Mouse (Mus musculus) embryonic facial prominence, embryonic 10.5 days (tissue): ENCODE data around the gene Me1. TPM values are rescaled to one million over a fixed set of nuclear protein-coding genes. Genes with fewer than 3 reads are reported as not detected.
A peak's percentile ranks its signal among the peaks of the same experiment; 100 is the strongest.

Source experiments
- DNase-seq: peaks from one replicate; pipeline ENCODE4 v3.0.0-alpha.2; 2017; ENCODE audit warnings: low spot score
- H3K27ac ChIP-seq: fragments of 300-500 bp; sonication (generic); replicated peaks from 2 replicates; pipeline ENCODE4 v1.5.1; 2016; ENCODE audit warnings: mild to moderate bottlenecking
- H3K27me3 ChIP-seq: fragments of 300-500 bp; sonication (generic); replicated peaks from 2 replicates; pipeline ENCODE4 v1.6.1; 2016; ENCODE audit warnings: low read depth, mild to moderate bottlenecking; ENCODE audit not compliant: poor library complexity, severe bottlenecking
- H3K36me3 ChIP-seq: fragments of 300-500 bp; sonication (generic); replicated peaks from 2 replicates; pipeline ENCODE4 v1.6.1; 2016; ENCODE audit warnings: mild to moderate bottlenecking, moderate library complexity
- H3K4me1 ChIP-seq: fragments of 300-500 bp; sonication (generic); 2 replicates; pipeline ENCODE4 v1.6.1; 2016
- H3K4me3 ChIP-seq: fragments of 300-500 bp; sonication (generic); 2 replicates; pipeline ENCODE4 v1.5.1; 2016; ENCODE audit warnings: mild to moderate bottlenecking, moderate library complexity
- H3K9me3 ChIP-seq: fragments of 300-500 bp; sonication (generic); 2 replicates; pipeline ENCODE4 v1.6.1; 2016; ENCODE audit warnings: mild to moderate bottlenecking
- WGBS: fragments of 180-500 bp; shearing (Covaris S2); methylation state at CpG from one replicate; pipeline ENCODE4 v1.1.7; 2016; 5-methylcytosine and 5-hydroxymethylcytosine counted together
- polyA plus RNA-seq: library from polyadenylated mRNA; unstranded; fragments of >200 nt; fragmentation: Nextera tagmentation; extraction: Ambion mirVana; gene quantifications from 2 replicates; pipeline ENCODE4 v1.2.1, GENCODE M21; 2016

Gene Me1
- polyA plus RNA-seq, 1 experiment from 2014 or later = 12.0 TPM

GRCm38 (mm10) chr9:86573616-86574303 lies 122.0 kb downstream of the Me1 start:
- Histone ChIP-seq H3K27me3 (no peaks in the 10 kb centered on the region), H3K27ac (no peak overlapping the region), H3K4me1 (peaks cover 20% of the 10 kb centered on the region), H3K4me3 (no peak overlapping the region), H3K36me3 (peaks cover 10% of the 10 kb centered on the region), H3K9me3 (no peaks in the 10 kb centered on the region)
- 84% methylated on average over 20 of the region's 20 CpGs for WGBS
- no peak for DNase-seq

- 9% methylated on average over 13 of the region's 13 CpGs for WGBS
- Histone ChIP-seq H3K4me3 (peak overlapping the region; percentile 80), H3K27ac (no peak overlapping the region), H3K4me1 (peaks cover 20% of the 10 kb centered on the region), H3K27me3 (no peaks in the 10 kb centered on the region), H3K36me3 (peaks cover 14% of the 10 kb centered on the region), H3K9me3 (no peaks in the 10 kb centered on the region)
- peak; percentile 84 for DNase-seq
Measured at GRCm38 (mm10) chr9:86572636-86573291, 123.0 kb downstream of the Me1 start.

- no peaks in the 10 kb centered on the region for H3K27me3 ChIP-seq
- peak overlapping the region; percentile 80 for H3K4me3 ChIP-seq
- DNase-seq = no peak
- no peaks in the 10 kb centered on the region for H3K9me3 ChIP-seq
- peaks cover 20% of the 10 kb centered on the region for H3K4me1 ChIP-seq
- H3K36me3 ChIP-seq = peaks cover 19% of the 10 kb centered on the region
- WGBS = under 1% methylated on average over 25 of the region's 25 CpGs
- H3K27ac ChIP-seq = peak overlapping the region; percentile 83; the same call in 1 of the 2 replicates
Measured at GRCm38 (mm10) chr9:86572196-86572595, 123.6 kb downstream of the Me1 start.

GRCm38 (mm10) chr9:86571540-86572135 lies 124.1 kb downstream of the Me1 start, which contains the start of the genes Pgm3 and Rwdd2a:
Pgm3 (minus strand) TSS chr9:86571842.
Rwdd2a (plus strand) TSS chr9:86571991.
- under 1% methylated on average over 59 of the region's 59 CpGs for WGBS
- peak within 1 kb of the TSS; percentile 83 for H3K27ac ChIP-seq

GRCm38 (mm10) chr9:86570946-86571345 lies 124.8 kb downstream of the Me1 start:
- Histone ChIP-seq H3K9me3 (no peaks in the 10 kb centered on the region), H3K4me3 (peak overlapping the region; percentile 80), H3K27me3 (no peaks in the 10 kb centered on the region), H3K4me1 (peaks cover 20% of the 10 kb centered on the region), H3K27ac (no peak overlapping the region), H3K36me3 (peaks cover 32% of the 10 kb centered on the region)
- WGBS = 21% methylated on average over 8 of the region's 8 CpGs
- DNase-seq = no peak

More at GRCm38 (mm10) chr9:86571540-86572135, 124.1 kb downstream of the Me1 start, which contains the start of the genes Pgm3 and Rwdd2a:
- Histone ChIP-seq H3K27me3 (no peaks in the 10 kb centered on the region), H3K4me3 (peak within 1 kb of the TSS; percentile 80), H3K4me1 (peaks cover 20% of the 10 kb centered on the region), H3K36me3 (peaks cover 25% of the 10 kb centered on the region), H3K9me3 (no peaks in the 10 kb centered on the region)
- DNase-seq = peak; percentile 97

GRCm38 (mm10) chr9:86570261-86570890 lies 125.4 kb downstream of the Me1 start:
- H3K27me3 ChIP-seq = no peaks in the 10 kb centered on the region
- no peak for DNase-seq
- no peaks in the 10 kb centered on the region for H3K9me3 ChIP-seq
- H3K36me3 ChIP-seq = peaks cover 37% of the 10 kb centered on the region
- H3K4me1 ChIP-seq = peaks cover 20% of the 10 kb centered on the region
- H3K27ac ChIP-seq = no peak overlapping the region
- 81% methylated on average over 10 of the region's 10 CpGs for WGBS
- H3K4me3 ChIP-seq = peak overlapping the region; percentile 80

- H3K4me1 ChIP-seq = peaks cover 20% of the 10 kb centered on the region
- peaks cover 47% of the 10 kb centered on the region for H3K36me3 ChIP-seq
- H3K27me3 ChIP-seq = no peaks in the 10 kb centered on the region
- H3K27ac ChIP-seq = no peak overlapping the region
- DNase-seq = no peak
- no peaks in the 10 kb centered on the region for H3K9me3 ChIP-seq
- no peak overlapping the region for H3K4me3 ChIP-seq
- 85% methylated on average over 3 of the region's 3 CpGs for WGBS
Measured at GRCm38 (mm10) chr9:86569314-86569910, 126.3 kb downstream of the Me1 start.

GRCm38 (mm10) chr9:86560543-86560942 lies 135.2 kb downstream of the Me1 start:
- H3K27ac ChIP-seq = no peak overlapping the region
- H3K27me3 ChIP-seq = no peaks in the 10 kb centered on the region
- H3K4me3 ChIP-seq = no peak overlapping the region
- H3K4me1 ChIP-seq = no peaks in the 10 kb centered on the region
- no peak for DNase-seq
- 90% methylated on average over 3 of the region's 3 CpGs for WGBS
- no peaks in the 10 kb centered on the region for H3K9me3 ChIP-seq
- peaks cover 95% of the 10 kb centered on the region for H3K36me3 ChIP-seq

GRCm38 (mm10) chr9:86554641-86555040 lies 141.1 kb downstream of the Me1 start:
- peaks cover 90% of the 10 kb centered on the region for H3K36me3 ChIP-seq
- no peak overlapping the region for H3K27ac ChIP-seq
- no peak for DNase-seq
- WGBS = 93% methylated on average over 4 of the region's 4 CpGs
- no peaks in the 10 kb centered on the region for H3K4me1 ChIP-seq
- no peak overlapping the region for H3K4me3 ChIP-seq
- H3K9me3 ChIP-seq = no peaks in the 10 kb centered on the region
- no peaks in the 10 kb centered on the region for H3K27me3 ChIP-seq

- H3K36me3 ChIP-seq = peaks cover 90% of the 10 kb centered on the region
- H3K27ac ChIP-seq = no peak overlapping the region
- H3K27me3 ChIP-seq = no peaks in the 10 kb centered on the region
- no peaks in the 10 kb centered on the region for H3K9me3 ChIP-seq
- 92% methylated on average over 9 of the region's 9 CpGs for WGBS
- no peak overlapping the region for H3K4me3 ChIP-seq
- DNase-seq = no peak
- no peaks in the 10 kb centered on the region for H3K4me1 ChIP-seq
Measured at GRCm38 (mm10) chr9:86553886-86554285, 141.9 kb downstream of the Me1 start.

GRCm38 (mm10) chr9:86550717-86551116 lies 145.0 kb downstream of the Me1 start:
- WGBS = 89% methylated on average over 3 of the region's 3 CpGs

GRCm38 (mm10) chr9:86549637-86550162 lies 146.1 kb downstream of the Me1 start:
- no peaks in the 10 kb centered on the region for H3K9me3 ChIP-seq
- no peak for DNase-seq
- no peak overlapping the region for H3K27ac ChIP-seq
- H3K27me3 ChIP-seq = no peaks in the 10 kb centered on the region
- no peaks in the 10 kb centered on the region for H3K4me1 ChIP-seq
- no peak overlapping the region for H3K4me3 ChIP-seq
- 90% methylated on average over 5 of the region's 5 CpGs for WGBS
- peaks cover 67% of the 10 kb centered on the region for H3K36me3 ChIP-seq

More at GRCm38 (mm10) chr9:86550717-86551116, 145.0 kb downstream of the Me1 start:
- H3K27me3 ChIP-seq = no peaks in the 10 kb centered on the region
- H3K36me3 ChIP-seq = peaks cover 76% of the 10 kb centered on the region
- no peak overlapping the region for H3K27ac ChIP-seq
- no peak for DNase-seq
- no peaks in the 10 kb centered on the region for H3K9me3 ChIP-seq
- H3K4me3 ChIP-seq = no peak overlapping the region
- H3K4me1 ChIP-seq = no peaks in the 10 kb centered on the region
